Mouse (Mus musculus): ENCODE data around the gene Gm10272. TPM values are rescaled to one million over a fixed set of nuclear protein-coding genes. Genes with fewer than 3 reads are reported as not detected.

Gene Gm10272
- not detected for total RNA-seq (2023)

DNA sequence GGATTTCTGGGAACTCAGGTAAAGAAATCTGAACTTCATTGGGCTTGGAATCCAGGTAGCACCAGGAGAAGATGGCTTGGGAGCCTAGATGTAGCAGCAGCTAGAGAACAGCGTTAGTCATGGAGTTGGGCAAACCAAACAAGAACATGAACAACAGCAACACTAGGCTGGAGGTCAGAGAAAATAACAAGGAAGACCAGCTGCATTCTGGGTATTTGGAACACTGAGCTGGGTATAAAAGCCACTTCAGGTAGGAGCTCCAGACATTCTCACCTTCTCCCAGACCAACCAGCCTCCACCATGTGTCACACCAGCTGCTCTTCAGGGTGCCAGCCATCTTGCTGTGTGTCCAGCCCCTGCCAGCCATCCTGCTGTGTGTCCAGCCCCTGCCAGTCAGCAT lies at the start of gene Gm10272:
Gene Gm10272, plus strand, starts transcription at position 301 of the 400 bp plus-strand sequence.

DNA sequence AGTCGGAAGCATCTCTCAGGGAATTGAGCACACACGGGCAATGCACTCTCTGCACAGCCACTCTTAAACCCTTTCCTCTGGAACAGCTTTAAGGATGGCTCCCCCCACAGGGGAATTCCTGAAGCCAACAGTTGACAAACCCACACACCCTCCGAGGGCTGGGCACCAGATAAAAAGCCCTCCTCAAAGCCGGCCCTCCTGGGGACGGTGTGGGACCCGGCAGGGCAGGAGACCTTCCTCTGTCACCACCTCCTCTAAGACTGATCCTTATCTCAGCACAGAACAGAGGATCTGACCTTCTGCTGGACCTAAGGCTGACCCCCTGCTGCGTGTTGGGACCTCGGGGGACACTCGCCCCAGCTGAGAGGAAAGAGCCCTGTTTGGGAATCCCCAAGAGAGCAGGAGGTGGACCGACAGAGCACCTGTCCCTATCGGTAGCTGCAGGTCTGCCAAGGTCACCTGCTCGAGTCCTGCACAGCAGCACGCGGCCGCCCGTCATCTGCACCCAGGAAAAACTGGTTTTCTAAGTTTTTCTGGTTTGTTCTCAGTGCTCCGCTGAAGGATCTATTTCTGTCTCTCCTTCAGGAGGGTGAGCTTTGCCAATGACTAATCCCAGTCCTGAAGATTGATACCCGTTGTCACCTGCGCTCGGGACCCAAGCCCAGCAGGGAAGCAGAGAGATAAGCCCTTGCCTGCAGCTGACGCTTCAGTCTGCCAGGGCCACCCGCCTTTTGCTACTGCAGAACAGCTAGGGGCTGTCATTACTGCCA lies 20.3 kb upstream of the Gm10272 start, which contains the start of gene Tspear:
Gene Tspear, plus strand, starts transcription at position 675 of the 770 bp plus-strand sequence.

DNA sequence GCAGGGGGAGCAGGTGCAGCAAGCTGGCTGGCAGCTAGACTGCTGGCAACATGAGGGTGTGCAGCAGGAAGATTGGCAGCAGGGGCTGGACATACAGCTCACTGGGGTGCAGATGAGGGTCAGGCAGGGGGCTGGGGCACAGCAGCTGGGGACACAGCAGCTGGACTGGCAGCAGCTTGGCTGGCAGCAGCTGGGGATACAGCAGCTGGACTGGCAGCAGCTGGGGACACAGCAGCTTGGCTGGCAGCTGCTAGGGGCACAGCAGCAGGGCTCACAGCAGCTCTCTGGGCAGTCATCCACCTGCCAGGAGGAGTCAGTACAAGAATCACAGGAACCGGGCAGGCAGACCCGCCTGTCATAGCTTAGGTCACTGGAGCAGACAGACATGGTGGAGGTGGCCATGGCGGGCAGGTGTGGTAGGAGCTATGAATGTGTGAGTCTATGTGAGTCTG lies 16.0 kb upstream of the Gm10272 start, which contains the start of gene Gm19402:
Gene Gm19402, minus strand, starts transcription at position 402 of the 452 bp plus-strand sequence.

DNA sequence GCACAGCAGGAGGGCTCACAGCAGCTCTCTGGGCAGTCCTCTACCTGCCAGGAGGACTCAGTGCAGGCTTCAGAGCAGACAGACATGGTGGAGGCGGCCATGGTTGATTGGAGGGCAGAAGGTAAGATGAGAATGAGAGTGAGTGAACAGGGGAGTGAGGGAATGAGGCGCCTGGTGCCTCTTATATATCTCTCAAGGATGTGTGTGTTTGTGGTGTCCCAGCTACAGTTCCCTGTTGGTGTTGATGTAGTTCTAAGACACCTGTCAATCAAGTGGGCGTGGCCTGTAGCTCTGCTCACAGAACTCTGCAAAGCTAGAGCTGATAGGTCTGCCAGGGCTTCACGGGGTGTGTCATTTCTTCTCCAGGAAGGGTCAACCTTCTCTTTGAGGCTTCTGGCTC lies 9.3 kb upstream of the Gm10272 start, which contains the start of gene Gm9508:
Gene Gm9508, minus strand, starts transcription at position 101 of the 400 bp plus-strand sequence.

DNA sequence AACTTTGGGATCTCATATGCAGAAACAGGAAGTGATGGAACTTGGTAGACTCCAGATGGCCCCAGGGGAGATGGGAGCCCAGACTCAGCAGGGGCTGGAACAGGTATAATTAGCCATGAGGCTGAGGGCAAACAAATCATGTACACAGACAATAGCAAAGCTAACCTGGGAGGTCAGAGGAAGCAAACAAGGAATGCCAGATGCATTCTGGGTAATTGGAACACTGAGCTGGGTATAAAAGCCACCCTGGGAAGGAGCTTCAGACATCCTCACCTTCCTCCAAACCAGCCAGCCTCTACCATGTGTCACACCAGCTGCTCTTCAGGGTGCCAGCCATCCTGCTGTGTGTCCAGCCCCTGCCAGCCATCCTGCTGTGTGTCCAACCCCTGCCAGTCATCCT lies 4.7 kb downstream of the Gm10272 start, which contains the start of gene Gm10024:
Gene Gm10024, plus strand, starts transcription at position 301 of the 400 bp plus-strand sequence.

DNA sequence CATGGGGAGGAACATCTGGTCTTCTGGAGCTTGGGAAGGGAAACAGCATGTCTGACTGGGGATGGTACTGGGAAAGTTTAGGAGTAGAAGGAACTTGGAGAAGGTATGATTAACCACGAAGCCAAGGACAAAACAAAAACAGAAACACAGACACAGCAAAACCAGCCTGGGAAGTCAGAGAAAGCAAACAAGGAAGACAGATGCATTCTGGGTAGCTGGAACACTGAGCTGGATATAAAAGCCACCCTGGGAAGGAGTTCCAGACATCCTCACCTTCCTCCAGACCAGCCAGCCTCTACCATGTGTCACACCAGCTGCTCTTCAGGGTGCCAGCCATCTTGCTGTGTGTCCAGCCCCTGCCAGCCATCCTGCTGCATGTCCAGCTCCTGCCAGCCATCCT lies 9.1 kb downstream of the Gm10272 start, which contains the start of gene Gm10142:
Gene Gm10142, plus strand, starts transcription at position 301 of the 400 bp plus-strand sequence.

DNA sequence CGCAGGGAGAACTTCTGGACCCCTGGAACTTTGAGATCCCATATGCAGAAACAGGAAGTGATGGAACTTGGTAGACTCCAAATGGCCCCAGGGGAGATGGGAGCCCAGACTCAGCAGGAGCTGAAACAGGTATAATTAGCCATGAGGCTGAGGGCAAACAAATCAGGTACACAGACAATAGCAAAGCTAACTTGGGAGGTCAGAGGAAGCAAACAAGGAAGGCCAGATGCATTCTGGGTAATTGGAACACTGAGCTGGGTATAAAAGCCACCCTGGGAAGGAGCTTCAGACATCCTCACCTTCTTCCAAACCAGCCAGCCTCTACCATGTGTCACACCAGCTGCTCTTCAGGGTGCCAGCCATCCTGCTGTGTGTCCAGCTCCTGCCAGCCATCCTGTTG lies 13.9 kb downstream of the Gm10272 start, which contains the start of gene Krtap12-1:
Gene Krtap12-1, plus strand, starts transcription at position 301 of the 400 bp plus-strand sequence.

DNA sequence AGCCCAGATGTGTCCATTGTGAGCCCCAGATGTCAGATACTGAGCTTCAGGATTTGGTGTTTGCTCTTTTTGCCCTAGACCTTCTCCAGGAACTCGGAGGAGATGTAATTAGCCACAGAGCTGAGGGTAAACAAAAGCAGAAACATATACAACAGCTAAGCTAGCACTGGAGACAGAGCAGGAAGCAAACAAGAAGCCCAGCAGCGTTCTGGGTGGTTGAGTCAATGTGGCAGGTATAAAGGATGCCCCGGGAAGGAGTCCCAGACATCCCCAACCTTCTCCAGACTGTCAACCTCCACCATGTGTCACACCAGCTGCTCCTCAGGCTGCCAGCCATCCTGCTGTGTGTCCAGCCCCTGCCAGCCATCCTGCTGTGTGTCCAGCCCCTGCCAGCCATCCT lies 19.8 kb downstream of the Gm10272 start, which contains the start of gene Gm10100:
Gene Gm10100, plus strand, starts transcription at position 301 of the 400 bp plus-strand sequence.

DNA sequence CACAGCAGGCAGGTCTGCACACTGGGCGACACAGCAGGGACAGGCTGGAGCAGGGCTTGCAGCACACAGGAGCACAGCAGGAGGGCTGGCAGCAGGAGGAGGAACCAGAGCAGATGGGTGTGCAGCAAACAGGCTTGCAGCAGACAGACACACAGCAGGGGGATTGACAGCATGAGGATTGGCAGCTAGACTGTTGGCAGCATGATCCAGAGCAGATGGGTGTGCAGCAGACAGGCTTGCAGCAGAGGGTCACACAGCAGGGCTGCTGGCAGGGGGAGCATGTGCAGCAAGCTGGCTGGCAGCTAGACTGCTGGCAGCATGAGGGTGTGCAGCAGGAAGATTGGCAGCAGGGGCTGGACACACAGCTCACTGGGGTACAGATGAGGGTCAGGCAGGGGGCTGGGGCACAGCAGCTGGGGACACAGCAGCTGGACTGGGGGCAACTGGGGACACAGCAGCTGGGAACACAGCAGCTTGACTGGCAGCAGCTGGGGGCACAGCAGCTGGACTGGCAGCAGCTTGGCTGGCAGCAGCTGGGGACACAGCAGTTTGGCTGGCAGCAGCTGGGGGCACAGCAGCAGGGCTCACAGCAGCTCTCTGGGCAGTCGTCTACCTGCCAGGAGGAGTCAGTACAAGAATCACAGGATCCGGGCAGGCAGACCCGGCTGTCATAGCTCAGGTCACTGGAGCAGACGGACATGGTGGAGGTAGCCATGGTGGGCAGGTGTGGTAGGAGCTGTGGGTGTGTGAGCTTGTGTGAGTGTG lies 35.7 kb downstream of the Gm10272 start, which contains the start of gene Gm18596:
Gene Gm18596, minus strand, starts transcription at position 715 of the 765 bp plus-strand sequence.

DNA sequence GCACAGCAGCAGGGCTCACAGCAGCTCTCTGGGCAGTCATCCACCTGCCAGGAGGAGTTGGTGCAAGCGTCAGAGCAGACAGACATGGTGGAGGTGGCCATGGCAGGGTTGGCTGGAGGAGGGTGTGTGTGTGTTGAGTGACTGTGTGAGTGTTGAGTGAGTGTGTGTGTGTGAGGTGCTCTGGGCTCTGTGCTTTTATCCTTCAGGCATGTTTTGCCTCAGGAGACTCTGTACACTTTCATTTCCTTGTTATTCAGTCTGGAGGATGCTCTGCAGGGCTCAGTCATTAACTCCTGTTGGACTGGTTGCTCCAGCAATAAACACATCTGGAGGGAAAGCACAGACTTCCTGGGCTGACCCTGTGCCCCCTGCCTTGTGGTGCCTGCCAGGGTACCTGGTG lies 44.8 kb downstream of the Gm10272 start, which contains the start of gene Gm9736:
Gene Gm9736, minus strand, starts transcription at position 101 of the 400 bp plus-strand sequence.

Other genes with a start within 250 kb of the Gm10272 start
- gene Fam207a, start 190.8 kb upstream of the Gm10272 start, total RNA-seq (2023) = 23.1 TPM
- 225 TPM for gene Itgb2, start 176.4 kb upstream of the Gm10272 start, total RNA-seq (2023)
- gene Pttg1ip, start 124.9 kb upstream of the Gm10272 start, total RNA-seq (2023) = 100 TPM
- gene Sumo3, start 100.5 kb upstream of the Gm10272 start, total RNA-seq (2023) = 67.6 TPM
- not detected for gene Gm49325, start 100.4 kb upstream of the Gm10272 start, total RNA-seq (2023)
- 34.7 TPM for gene Ube2g2, start 84.4 kb upstream of the Gm10272 start, total RNA-seq (2023)
- gene Tspear, start 20.1 kb upstream of the Gm10272 start, total RNA-seq (2023) = 0.64 TPM
- not detected for gene Gm19402, start 15.9 kb upstream of the Gm10272 start, total RNA-seq (2023)
- gene Gm9508, start 9.4 kb upstream of the Gm10272 start, total RNA-seq (2023) = not detected
- gene Gm10024, start 4.8 kb downstream of the Gm10272 start, total RNA-seq (2023) = not detected
- not detected for gene Gm10142, start 9.2 kb downstream of the Gm10272 start, total RNA-seq (2023)
- gene Krtap12-1, start 14.0 kb downstream of the Gm10272 start, total RNA-seq (2023) = not detected
- gene Gm10100, start 19.9 kb downstream of the Gm10272 start, total RNA-seq (2023) = not detected
- not detected for gene Gm18596, start 36.0 kb downstream of the Gm10272 start, total RNA-seq (2023)
- gene Gm9736, start 44.7 kb downstream of the Gm10272 start, total RNA-seq (2023) = not detected
- not detected for gene Gm3233, start 53.1 kb downstream of the Gm10272 start, total RNA-seq (2023)
- not detected for gene Gm3238, start 64.7 kb downstream of the Gm10272 start, total RNA-seq (2023)
- not detected for gene Gm7138, start 70.3 kb downstream of the Gm10272 start, total RNA-seq (2023)
- not detected for gene Gm3250, start 75.9 kb downstream of the Gm10272 start, total RNA-seq (2023)
- gene Gm7137, start 81.6 kb downstream of the Gm10272 start, total RNA-seq (2023) = not detected
- gene Gm9639, start 88.5 kb downstream of the Gm10272 start, total RNA-seq (2023) = not detected
- not detected for gene Gm19668, start 92.5 kb downstream of the Gm10272 start, total RNA-seq (2023)
- not detected for gene Gm9507, start 105.2 kb downstream of the Gm10272 start, total RNA-seq (2023)
- gene Gm2696, start 108.1 kb downstream of the Gm10272 start, total RNA-seq (2023) = not detected
- gene Krtap10-4, start 120.5 kb downstream of the Gm10272 start, total RNA-seq (2023) = not detected
- gene Krtap10-10, start 129.3 kb downstream of the Gm10272 start, total RNA-seq (2023) = not detected
- gene Gm36176, start 140.2 kb downstream of the Gm10272 start, total RNA-seq (2023) = not detected
- not detected for gene Gm10318, start 146.2 kb downstream of the Gm10272 start, total RNA-seq (2023)
- gene Gm3285, start 155.3 kb downstream of the Gm10272 start, total RNA-seq (2023) = not detected
- not detected for gene Lrrc3, start 195.9 kb downstream of the Gm10272 start, total RNA-seq (2023)